Mouse (Mus musculus) heart, postnatal 36 days (tissue): Measurements from ENCODE around the gene Gm29564. TPM values are rescaled to one million over a fixed set of nuclear protein-coding genes. Genes with fewer than 3 reads are reported as not detected.
"Not testable (repeated sequence)": the region's sequence is repeated elsewhere in the genome, so short reads cannot be mapped to it uniquely, and the experiment has no call there.

ENCODE experiments used
- DNase-seq, 2 experiments: peaks; one replicate each; pipeline ENCODE4 v3.0.0; 2021 to 2022
- intact Hi-C: fragments of 180-260 bp; cut with DNase I; formaldehyde crosslinking; loops from one replicate; pipeline ENCODE4 v1.15.1; 2025
- total RNA-seq, 2 experiments: library from RNA; stranded (reverse); gene quantifications; 2 replicates each; pipeline ENCODE4 v1.2.3; 2021

Gene Gm29564
- not detected for total RNA-seq

- DNase-seq, intact Hi-C loops: not testable (repeated sequence)
These were observed at the start of gene Gm29564 for GRCm38 (mm10) chrY:78212693-78213092. Gene Gm29564 (plus strand): TSS chrY:78212993.

Other genes with a start within 250 kb of the Gm29564 start
- gene Gm20867, start 249.8 kb upstream of the Gm29564 start, total RNA-seq: not detected